Comparison of ENCODE assay signal across 1 mouse cellular context in genomic region chr10:77120501-77120900, GRCm38 (mm10).
TF ChIP-seq lines count a peak whose summit lies in the region.

No protein-coding gene starts in this region.

TF ChIP-seq in MEL, 35 proteins besides CTCF, POLR2A, EP300 and RAD21 (continued from another document):
- no peak for TF ChIP-seq GABPA (IDR thresholded peaks at IDR 0.05; ENCODE audit: low read depth, low read length)
TF ChIP-seq in MEL: peak in this region for 1.
